Mouse (Mus musculus) embryo, embryonic 10 days (tissue): ENCODE results near the gene Gjc2.
A peak's percentile ranks its signal among the peaks of the same experiment; 100 is the strongest.
"Not testable (repeated sequence)": the region's sequence is repeated elsewhere in the genome, so short reads cannot be mapped to it uniquely, and the experiment has no call there.

Experiments used
- DNase-seq: peaks from one replicate; pipeline ENCODE4 v3.0.0-alpha.2; 2015; ENCODE audit warnings: low spot score

Gene Gjc2

GRCm38 (mm10) chr11:59182864-59183331 lies at the start of gene Gjc2:
TSS of gene Gjc2 (minus strand) at chr11:59183213.
- DNase-seq: no peak

- DNase-seq: peak; percentile 25
Observed at GRCm38 (mm10) chr11:59232797-59233196, 49.8 kb upstream of the Gjc2 start.

GRCm38 (mm10) chr11:59230144-59230760 lies 47.2 kb upstream of the Gjc2 start:
- peak; percentile 80 for DNase-seq

GRCm38 (mm10) chr11:59228122-59228953 lies 45.3 kb upstream of the Gjc2 start, which contains the start of gene Arf1:
TSS of gene Arf1 (minus strand) at chr11:59228270.
- DNase-seq: peak; percentile 95

GRCm38 (mm10) chr11:59227604-59228121 lies 44.6 kb upstream of the Gjc2 start:
- DNase-seq: peak; percentile 18

- peak; percentile 20 for DNase-seq
Observed at GRCm38 (mm10) chr11:59226787-59227603, 44.0 kb upstream of the Gjc2 start.

- DNase-seq: no peak
Observed at GRCm38 (mm10) chr11:59226251-59226650, 43.2 kb upstream of the Gjc2 start.

GRCm38 (mm10) chr11:59225167-59225566 lies 42.2 kb upstream of the Gjc2 start:
- no peak for DNase-seq

GRCm38 (mm10) chr11:59224470-59224869 lies 41.5 kb upstream of the Gjc2 start:
- DNase-seq: no peak

- DNase-seq: no peak
Observed at GRCm38 (mm10) chr11:59224025-59224424, 41.0 kb upstream of the Gjc2 start.

- no peak for DNase-seq
Observed at GRCm38 (mm10) chr11:59222306-59222705, 39.3 kb upstream of the Gjc2 start.

- DNase-seq: no peak
Observed at GRCm38 (mm10) chr11:59221604-59222003, 38.6 kb upstream of the Gjc2 start.

- peak; percentile 61 for DNase-seq
Observed at GRCm38 (mm10) chr11:59219064-59219463, 36.1 kb upstream of the Gjc2 start.

- DNase-seq: peak; percentile 62
Observed at GRCm38 (mm10) chr11:59218389-59218998, 35.5 kb upstream of the Gjc2 start.

- DNase-seq: no peak
Observed at GRCm38 (mm10) chr11:59216955-59217354, 33.9 kb upstream of the Gjc2 start.

GRCm38 (mm10) chr11:59212892-59213494 lies 30.0 kb upstream of the Gjc2 start:
- no peak for DNase-seq

- DNase-seq: not testable (repeated sequence)
Observed at GRCm38 (mm10) chr11:59212320-59212719, 29.3 kb upstream of the Gjc2 start.

GRCm38 (mm10) chr11:59211561-59211960 lies 28.5 kb upstream of the Gjc2 start:
- DNase-seq: not testable (repeated sequence)

- DNase-seq: no peak
Observed at GRCm38 (mm10) chr11:59210020-59210419, 27.0 kb upstream of the Gjc2 start.

GRCm38 (mm10) chr11:59209580-59209979 lies 26.6 kb upstream of the Gjc2 start:
- no peak for DNase-seq

GRCm38 (mm10) chr11:59209003-59209441 lies 26.0 kb upstream of the Gjc2 start:
- peak; percentile 81 for DNase-seq
